Mouse (Mus musculus): ENCODE measurements around the gene Dock8.

GRCm38 (mm10) chr19:25098941-25099340, 99.6 kb downstream of the Dock8 start:
- no peak for TF ChIP-seq TCF12 (IDR thresholded peaks at IDR 0.05; ENCODE audit: insufficient read depth, poor library complexity, severe bottlenecking)
- TF ChIP-seq E2F4 (IDR thresholded peaks at IDR 0.05; ENCODE audit: insufficient read depth): no peak
- no peak for TF ChIP-seq MYOD1 (IDR thresholded peaks at IDR 0.05; ENCODE audit: control insufficient read depth in 1 of 3, insufficient read length in 2 of 3, low read depth in 2 of 3)
- TF ChIP-seq POLR2A (IDR thresholded peaks at IDR 0.05; ENCODE audit: insufficient read length, low read depth): no peak
- TF ChIP-seq POLR2AphosphoS2 (IDR thresholded peaks at IDR 0.05; ENCODE audit: insufficient read length, low read depth): no peak
- TF ChIP-seq CEBPB (IDR thresholded peaks at IDR 0.05; ENCODE audit: insufficient read depth, poor library complexity, severe bottlenecking): no peak
- no peak for TF ChIP-seq MYOG (IDR thresholded peaks at IDR 0.05; ENCODE audit: control insufficient read depth in 1 of 3, insufficient read depth in 1 of 3, insufficient read length in 2 of 3, low read depth in 2 of 3)

Data from myocyte (in vitro differentiated cells).